Mouse (Mus musculus) right cerebral cortex, adult 18-20 months (tissue): ENCODE data around the gene Ap3s2.

ENCODE experiments used
- DNase-seq: peaks from one replicate; pipeline ENCODE4 v3.0.0; 2022; ENCODE audit warnings: mixed read lengths

Ap3s2 gene

DNA sequence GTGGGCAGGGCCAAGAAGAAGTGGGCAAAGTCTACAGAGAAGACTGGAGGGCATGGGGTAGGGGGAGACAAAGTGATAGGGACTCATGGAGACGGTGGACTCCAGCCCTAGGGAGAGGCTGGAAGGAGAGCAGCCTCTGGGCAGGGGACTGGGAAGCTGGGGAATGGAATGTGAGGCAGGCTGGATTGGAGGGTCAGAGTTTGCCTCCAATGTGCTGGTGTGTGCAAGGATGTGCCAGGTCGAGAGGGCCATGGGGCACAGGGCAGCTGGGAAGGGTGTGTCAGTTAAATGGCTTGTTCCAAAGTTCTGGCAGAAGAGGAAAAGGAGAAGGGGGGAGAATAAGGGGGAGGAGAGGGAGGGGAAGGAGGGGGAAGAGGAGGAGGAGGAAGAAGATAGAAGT, 83.2 kb downstream of the Ap3s2 start:
- no peak for DNase-seq

DNA sequence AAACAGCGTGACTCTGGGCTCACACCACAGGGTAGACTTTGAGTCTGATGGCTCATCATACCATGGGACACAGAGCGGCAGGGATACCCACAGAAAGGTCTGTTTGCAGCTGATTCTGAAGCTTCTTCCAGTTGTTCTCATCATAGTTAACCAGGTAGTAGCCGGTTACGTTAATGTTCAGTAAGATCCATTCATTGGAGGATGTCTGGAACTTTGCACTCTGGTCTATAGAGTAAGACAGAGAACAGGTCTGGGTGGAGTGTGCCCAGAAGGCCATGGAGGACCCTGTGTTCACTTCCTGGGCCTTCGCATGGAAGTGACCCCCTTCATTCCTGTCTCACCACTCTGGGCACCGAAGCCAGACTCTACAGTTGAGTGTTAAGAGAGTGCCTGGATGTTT, 85.3 kb downstream of the Ap3s2 start:
- no peak for DNase-seq

DNA sequence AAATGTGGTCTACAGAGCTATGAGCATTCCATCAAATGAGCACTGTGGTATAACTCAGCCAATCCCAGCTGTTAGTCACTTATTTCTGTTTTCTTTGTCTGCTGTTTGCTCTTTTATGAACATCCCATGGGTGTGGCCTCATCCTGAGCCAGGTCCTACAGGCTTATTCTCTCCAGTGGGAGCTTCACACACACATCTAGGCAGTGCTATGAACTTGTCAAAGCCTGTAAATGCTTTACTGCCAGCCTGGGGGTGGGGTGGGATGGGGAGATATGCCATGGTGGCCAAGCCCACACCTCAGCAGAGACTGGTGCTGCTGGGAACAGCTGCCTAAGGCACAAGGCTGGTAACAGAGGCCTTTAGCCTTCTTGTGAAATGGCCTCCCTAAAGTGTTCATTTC, 87.5 kb downstream of the Ap3s2 start:
- DNase-seq, result no peak

DNA sequence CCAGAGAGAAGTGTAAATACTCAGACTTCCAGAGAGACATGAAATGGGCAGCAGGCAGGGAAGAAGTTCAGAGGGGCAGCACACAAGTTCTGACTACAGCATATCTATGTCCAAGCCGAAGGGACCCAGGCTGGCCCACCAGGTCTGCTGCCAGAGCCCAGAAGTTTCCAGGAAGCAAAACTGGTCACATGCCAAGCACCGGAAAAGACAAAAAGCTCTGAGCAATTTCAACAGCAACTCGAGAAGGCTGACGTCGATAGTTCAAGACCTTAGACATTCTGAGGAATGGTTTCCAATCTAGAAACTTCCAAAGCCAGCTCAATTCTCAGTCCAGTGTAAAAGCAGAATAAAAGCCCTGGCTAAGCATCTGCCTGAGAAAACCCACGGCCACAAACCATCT, 88.9 kb downstream of the Ap3s2 start:
- no peak for DNase-seq

DNA sequence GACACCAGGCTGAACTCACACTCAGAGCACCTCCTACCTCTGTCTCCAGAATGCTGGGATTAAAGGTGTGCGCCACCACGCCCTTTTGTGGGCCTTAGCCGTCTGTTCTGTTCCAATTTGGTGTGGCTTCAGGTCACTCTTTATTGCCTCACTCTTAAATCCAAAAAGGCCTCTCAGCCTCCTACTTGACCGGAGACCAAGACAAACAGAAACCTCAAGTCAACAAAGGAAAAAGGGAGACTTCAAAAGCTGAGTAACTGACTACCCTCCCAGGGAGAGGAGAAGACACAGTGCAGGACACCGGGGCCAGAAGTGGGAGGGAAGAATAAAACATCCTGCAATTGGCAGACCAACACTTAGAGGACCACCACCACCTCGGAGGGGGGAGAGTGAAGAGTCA, 89.3 kb downstream of the Ap3s2 start:
- DNase-seq, result no peak

DNA sequence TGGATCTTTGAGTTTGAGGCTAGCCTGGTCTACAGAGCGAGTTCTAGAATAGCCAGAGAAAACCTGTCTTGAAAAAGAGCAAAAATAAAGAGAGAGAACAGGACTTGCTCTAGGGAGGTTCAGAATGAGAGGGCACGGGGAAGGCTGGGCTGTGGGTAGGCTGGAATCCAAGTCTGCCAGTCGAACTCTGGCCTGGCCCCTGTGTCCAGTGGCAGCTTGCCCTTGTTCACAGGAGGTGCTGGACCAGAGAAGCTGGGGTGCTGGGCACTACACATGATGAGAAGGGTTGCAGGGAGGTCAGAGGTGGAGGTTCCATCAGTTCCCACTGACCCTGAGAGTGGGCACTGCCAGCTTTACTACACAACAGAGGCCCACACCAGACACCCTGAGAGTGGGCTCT, 92.1 kb downstream of the Ap3s2 start:
- no peak for DNase-seq
